Mouse (Mus musculus): ENCODE measurements around the gene Gm11020. TPM values are rescaled to one million over a fixed set of nuclear protein-coding genes. Genes with fewer than 3 reads are reported as not detected.
"Not testable (repeated sequence)": the region's sequence is repeated elsewhere in the genome, so short reads cannot be mapped to it uniquely, and the experiment has no call there.

Gene Gm11020
- not detected in 2 replicates for polyA plus RNA-seq (2016; fragmentation: Nextera tagmentation; extraction: Ambion mirVana)

DNA sequence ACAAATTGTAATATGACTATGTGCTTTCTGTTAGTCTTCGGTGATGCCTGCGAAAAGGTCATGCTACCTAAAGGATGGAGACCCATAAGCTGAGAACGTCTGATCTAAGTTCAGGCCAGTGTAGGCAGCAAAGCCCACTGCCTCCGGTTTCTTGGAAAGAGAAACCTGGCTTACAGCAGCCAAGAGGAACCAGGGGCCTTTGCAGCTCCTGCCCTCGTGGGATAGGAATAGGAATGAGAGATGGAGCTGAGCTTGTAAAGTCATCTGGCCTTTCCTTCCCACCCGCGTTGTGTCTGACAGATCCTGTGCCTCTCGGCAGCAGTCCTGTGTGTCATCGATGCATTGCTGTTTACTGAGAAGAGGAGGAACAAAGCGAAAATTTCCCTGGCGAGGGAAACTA, at the start of gene Gm11020:
Gene Gm11020, plus strand, starts transcription at position 301 of the 400 bp plus-strand sequence.
- WGBS = 90% methylated on average over 11 of the region's 11 CpGs

DNA sequence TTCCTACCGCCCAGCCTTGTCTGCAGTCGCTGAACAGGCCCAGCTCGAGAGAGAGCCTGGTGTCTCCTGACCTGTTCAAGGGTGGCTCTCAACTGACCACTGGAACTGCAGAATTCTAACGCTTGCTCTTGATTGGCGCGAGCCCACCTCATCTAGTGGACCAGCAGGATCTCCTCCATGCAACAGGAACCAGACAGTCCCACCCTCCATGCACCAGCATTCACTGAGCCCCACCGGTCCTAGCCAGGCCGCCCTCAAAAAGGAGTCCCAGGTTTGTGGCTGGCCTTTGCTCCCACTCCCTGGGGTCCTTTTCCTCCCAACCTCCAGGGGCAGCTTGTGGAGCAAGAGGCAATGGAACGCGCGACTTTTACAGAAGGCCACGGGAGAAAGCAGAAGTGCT, 28.3 kb upstream of the Gm11020 start, which contains the start of gene Cmtm2a:
Gene Cmtm2a, minus strand, starts transcription at position 101 of the 400 bp plus-strand sequence.
- not testable (repeated sequence) for DNase-seq (ENCODE audit: low spot score); H3K27me3 ChIP-seq (ENCODE audit: insufficient read depth, poor library complexity, severe bottlenecking); H3K27ac ChIP-seq; H3K36me3 ChIP-seq; H3K9me3 ChIP-seq; H3K4me1 ChIP-seq (replicated peaks); H3K4me3 ChIP-seq
- WGBS = 86% methylated on average over 12 of the region's 12 CpGs

More for the DNA sequence above, at the start of gene Gm11020:
- H3K4me1 ChIP-seq (replicated peaks); H3K4me3 ChIP-seq; H3K27ac ChIP-seq; H3K9me3 ChIP-seq; DNase-seq (ENCODE audit: low spot score); H3K36me3 ChIP-seq; H3K27me3 ChIP-seq (ENCODE audit: insufficient read depth, poor library complexity, severe bottlenecking): not testable (repeated sequence)

DNA sequence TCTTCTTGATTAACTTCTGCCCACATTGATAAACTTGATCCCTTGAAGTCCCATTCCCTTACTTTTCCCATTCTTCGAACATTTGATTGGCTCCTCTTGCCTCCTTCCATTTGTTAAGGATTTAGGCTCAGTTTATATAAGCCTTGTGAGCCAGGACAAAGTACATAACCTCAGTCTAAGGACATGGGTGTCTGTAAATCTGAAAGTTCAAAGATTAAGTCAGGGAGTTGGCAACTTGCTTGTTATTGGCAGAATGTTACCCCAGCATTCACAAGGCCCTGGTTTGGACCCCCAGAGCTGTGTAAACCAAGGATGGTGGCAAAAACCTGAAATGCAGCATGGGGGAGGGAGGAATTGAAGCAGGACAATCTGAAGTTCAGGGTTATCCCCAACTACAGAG, 27.0 kb upstream of the Gm11020 start:
- WGBS = 94% methylated on average over 1 of the region's 1 CpGs
- H3K27me3 ChIP-seq (ENCODE audit: insufficient read depth, poor library complexity, severe bottlenecking) = no peaks in the 10 kb centered on the region

DNA sequence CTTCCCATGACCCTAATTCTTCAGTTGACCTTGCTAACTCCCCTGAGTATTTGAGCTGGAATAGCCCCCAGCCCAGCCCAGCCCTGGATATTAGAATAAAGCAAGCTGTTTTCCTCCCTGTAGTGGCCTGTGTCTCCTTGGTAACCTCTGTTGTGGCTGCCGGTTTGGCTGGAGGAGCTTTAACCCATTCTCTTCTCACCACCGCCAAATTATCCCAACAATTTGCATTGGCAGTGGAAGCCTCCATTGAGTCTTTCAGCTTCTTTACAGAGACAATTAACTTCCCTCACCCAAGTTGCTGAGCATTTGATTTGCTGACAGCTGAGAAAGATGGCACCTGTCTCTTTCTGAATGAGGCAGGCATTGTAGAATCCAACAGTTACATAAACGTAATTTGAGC, 19.8 kb upstream of the Gm11020 start:
- H3K27ac ChIP-seq; H3K27me3 ChIP-seq (ENCODE audit: insufficient read depth, poor library complexity, severe bottlenecking); H3K4me3 ChIP-seq; H3K9me3 ChIP-seq; H3K36me3 ChIP-seq: not testable (repeated sequence)
- WGBS = 9% methylated on average over 3 of the region's 3 CpGs
- peak; percentile 64 for DNase-seq (ENCODE audit: low spot score)
- peaks cover 20% of the 10 kb centered on the region for H3K4me1 ChIP-seq (replicated peaks)

More for the DNA sequence above, 27.0 kb upstream of the Gm11020 start:
- Histone ChIP-seq H3K27ac (no peak overlapping the region), H3K4me1 (replicated peaks) (no peaks in the 10 kb centered on the region; the same call in 1 of the 2 replicates), H3K4me3 (no peak overlapping the region), H3K9me3 (no peaks in the 10 kb centered on the region), H3K36me3 (no peaks in the 10 kb centered on the region)
- DNase-seq (ENCODE audit: low spot score) = no peak

DNA sequence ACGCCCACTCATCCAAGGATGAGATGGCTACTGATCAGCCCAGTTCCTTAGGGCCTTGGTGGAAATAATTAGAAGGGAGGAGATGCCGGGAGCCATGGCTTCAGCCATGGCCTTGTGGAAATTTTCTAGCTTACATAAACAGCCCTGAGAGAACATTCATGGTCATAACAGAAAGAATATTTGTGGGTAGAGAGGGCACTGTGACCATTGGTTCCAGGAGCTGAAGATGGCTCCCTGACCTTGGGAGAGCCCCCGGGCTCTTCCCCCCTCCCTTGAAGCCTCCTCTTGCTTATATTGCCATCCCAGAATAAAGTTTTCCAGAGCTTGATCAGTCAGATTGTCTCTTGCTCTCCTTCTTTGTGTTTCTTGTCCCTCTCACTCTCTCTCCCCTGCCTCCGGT, 18.8 kb upstream of the Gm11020 start:
- not testable (repeated sequence) for H3K27me3 ChIP-seq (ENCODE audit: insufficient read depth, poor library complexity, severe bottlenecking); H3K27ac ChIP-seq; DNase-seq (ENCODE audit: low spot score); H3K36me3 ChIP-seq; H3K4me3 ChIP-seq; H3K9me3 ChIP-seq
- WGBS = 84% methylated on average over 4 of the region's 4 CpGs
- peaks cover 20% of the 10 kb centered on the region for H3K4me1 ChIP-seq (replicated peaks)

DNA sequence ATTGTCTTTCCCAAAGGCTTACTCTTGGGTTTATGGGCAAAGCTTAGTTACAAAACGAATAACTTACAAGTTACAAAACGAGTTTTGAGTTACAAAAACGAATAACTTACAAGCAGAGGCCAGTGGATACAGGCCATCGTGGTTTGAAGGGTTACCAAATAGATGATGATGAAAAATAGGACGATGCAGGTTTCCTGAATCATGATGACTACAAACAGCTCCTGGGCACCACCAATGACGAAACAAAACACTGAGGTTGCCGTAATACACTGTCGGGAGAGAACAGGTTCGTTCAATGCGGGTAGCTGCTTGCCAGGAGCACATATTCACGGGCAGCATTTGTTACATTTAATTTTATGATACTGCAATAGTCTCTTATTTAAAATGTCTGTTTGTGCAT, 16.4 kb upstream of the Gm11020 start:
- Histone ChIP-seq H3K36me3 (no peaks in the 10 kb centered on the region), H3K9me3 (no peaks in the 10 kb centered on the region), H3K4me3 (no peak overlapping the region), H3K27ac (no peak overlapping the region), H3K4me1 (replicated peaks) (peaks cover 20% of the 10 kb centered on the region), H3K27me3 (ENCODE audit: insufficient read depth, poor library complexity, severe bottlenecking) (no peaks in the 10 kb centered on the region)
- 90% methylated on average over 11 of the region's 11 CpGs for WGBS
- no peak for DNase-seq (ENCODE audit: low spot score)

DNA sequence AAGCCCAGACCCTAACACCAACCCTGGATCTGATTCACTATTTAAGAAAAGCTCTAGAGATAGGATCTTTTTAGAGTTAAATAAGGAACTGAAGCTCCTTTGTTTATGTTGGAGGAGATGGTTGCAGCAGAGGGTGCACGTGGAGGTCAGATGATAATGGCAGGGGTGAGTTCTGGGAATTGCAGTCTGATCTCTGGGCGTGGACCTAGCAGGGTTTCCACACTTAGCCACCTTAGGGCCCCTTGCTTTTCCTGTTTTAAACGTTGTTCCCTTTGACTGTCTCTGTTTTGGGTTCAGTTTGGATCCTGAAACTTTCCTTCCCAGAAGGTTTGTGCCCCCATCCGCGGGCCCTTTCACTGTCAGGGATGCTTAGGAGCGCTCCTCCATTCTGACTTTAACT, 13.0 kb upstream of the Gm11020 start:
- H3K27ac ChIP-seq; H3K9me3 ChIP-seq; DNase-seq (ENCODE audit: low spot score); H3K27me3 ChIP-seq (ENCODE audit: insufficient read depth, poor library complexity, severe bottlenecking); H3K4me1 ChIP-seq (replicated peaks); H3K4me3 ChIP-seq; H3K36me3 ChIP-seq: not testable (repeated sequence)
- 70% methylated on average over 6 of the region's 6 CpGs for WGBS

DNA sequence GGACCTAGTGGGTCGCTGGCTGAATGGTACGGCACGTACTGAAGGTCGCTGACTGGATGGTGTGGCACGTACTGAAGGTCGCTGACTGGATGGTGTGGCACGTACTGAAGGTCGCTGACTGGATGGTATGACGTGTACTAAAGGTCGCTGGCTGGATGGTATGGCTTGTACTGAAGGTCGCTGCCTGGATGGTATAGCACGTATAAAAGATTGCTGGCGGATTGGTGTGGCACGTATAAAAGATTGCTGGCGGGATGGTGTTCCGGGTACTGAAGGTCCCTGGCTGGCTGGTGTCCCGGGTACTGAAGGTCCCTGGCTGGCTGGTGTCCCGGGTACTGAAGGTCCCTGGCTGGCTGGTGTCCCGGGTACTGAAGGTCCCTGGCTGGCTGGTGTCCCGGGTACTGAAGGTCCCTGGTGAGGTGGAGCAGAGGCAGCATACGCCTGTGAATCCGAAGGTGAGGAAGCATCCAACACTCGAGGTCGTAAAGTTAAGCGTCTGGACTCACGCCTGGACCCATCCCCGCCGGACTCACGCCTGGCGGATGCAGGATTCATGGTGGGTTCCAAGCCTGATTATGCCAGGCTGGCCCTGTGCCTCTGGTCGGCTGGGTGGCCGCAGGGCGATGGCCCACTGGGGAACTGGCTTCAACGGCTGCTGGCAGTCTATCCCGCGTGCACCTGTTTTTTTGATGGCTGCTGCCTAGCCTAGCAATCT, 11.8 kb upstream of the Gm11020 start, which contains the start of the genes Gm45711 and Cmtm1:
Gene Gm45711, minus strand, starts transcription at position 641 of the 715 bp plus-strand sequence.
Gene Cmtm1, minus strand, starts transcription at position 705 of the 715 bp plus-strand sequence.
- H3K4me1 ChIP-seq (replicated peaks); H3K27me3 ChIP-seq (ENCODE audit: insufficient read depth, poor library complexity, severe bottlenecking); H3K9me3 ChIP-seq; H3K36me3 ChIP-seq; H3K4me3 ChIP-seq; DNase-seq (ENCODE audit: low spot score); H3K27ac ChIP-seq: not testable (repeated sequence)
- WGBS = 89% methylated on average over 36 of the region's 36 CpGs

DNA sequence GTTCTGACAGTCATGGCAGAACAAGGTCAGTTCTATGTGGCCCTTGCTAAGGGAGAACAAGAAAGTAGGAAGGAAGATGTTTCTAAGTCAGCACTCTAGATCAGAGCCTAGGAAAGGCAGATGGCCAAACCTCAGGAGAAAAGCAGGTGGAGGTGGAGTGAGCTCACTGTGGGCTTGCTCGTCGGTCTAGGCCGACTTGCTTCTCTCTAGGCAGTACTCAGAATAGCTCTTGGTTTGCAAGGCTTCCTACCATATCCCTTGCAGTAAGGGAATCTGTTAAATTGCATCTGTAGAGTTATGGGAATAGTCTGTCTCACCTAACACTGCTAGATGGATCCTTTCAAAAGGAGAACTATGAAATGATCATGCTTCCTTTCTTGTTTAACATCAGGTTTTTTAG, 9.3 kb upstream of the Gm11020 start:
- H3K27ac ChIP-seq; H3K27me3 ChIP-seq (ENCODE audit: insufficient read depth, poor library complexity, severe bottlenecking); H3K36me3 ChIP-seq; H3K4me3 ChIP-seq; DNase-seq (ENCODE audit: low spot score); H3K9me3 ChIP-seq; H3K4me1 ChIP-seq (replicated peaks): not testable (repeated sequence)
- 95% methylated on average over 3 of the region's 3 CpGs for WGBS

DNA sequence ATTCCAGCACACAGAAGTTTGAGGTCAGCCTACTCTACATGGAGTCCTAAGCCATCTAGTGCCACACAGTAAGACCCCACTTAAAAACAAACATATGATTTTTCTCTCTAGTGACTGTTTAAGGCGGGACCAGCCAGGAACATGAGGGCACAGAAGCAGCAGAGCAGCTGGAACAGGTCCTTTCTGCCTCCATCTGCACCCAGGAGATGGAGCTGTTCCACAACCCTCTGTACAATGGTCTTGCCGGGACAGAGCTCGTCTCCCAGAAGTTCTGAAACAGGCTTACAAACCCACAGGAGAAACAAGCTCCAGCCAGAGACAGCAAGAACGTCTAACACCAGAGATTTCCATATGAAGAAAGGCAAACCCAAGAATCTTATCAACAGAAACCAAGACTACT, 8.1 kb upstream of the Gm11020 start:
- Histone ChIP-seq H3K4me1 (replicated peaks) (no peaks in the 10 kb centered on the region), H3K27me3 (ENCODE audit: insufficient read depth, poor library complexity, severe bottlenecking) (no peaks in the 10 kb centered on the region), H3K27ac (no peak overlapping the region), H3K4me3 (no peak overlapping the region), H3K9me3 (no peaks in the 10 kb centered on the region), H3K36me3 (no peaks in the 10 kb centered on the region)
- no peak for DNase-seq (ENCODE audit: low spot score)
- WGBS = 70% methylated on average over 4 of the region's 4 CpGs

DNA sequence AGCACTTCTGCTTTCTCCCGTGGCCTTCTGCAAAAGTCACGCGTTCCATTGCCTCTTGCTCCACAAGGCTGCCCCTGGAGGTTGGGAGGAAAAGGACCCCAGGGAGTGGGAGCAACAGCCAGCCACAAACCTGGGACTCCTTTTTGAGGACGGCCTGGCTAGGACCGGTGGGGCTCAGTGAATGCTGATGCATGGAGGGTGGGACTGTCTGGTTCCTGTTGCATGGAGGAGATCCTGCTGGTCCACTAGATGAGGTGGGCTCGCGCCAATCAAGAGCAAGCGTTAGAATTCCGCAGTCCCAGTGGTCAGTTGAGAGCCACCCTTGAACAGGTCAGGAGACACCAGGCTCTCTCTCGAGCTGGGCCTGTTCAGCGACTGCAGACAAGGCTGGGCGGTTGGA, 563 bp downstream of the Gm11020 start, which contains the start of gene Cmtm2b:
Gene Cmtm2b, plus strand, starts transcription at position 301 of the 400 bp plus-strand sequence.
- 87% methylated on average over 12 of the region's 12 CpGs for WGBS
- H3K9me3 ChIP-seq; H3K36me3 ChIP-seq; DNase-seq (ENCODE audit: low spot score); H3K4me3 ChIP-seq; H3K27me3 ChIP-seq (ENCODE audit: insufficient read depth, poor library complexity, severe bottlenecking); H3K4me1 ChIP-seq (replicated peaks); H3K27ac ChIP-seq: not testable (repeated sequence)

DNA sequence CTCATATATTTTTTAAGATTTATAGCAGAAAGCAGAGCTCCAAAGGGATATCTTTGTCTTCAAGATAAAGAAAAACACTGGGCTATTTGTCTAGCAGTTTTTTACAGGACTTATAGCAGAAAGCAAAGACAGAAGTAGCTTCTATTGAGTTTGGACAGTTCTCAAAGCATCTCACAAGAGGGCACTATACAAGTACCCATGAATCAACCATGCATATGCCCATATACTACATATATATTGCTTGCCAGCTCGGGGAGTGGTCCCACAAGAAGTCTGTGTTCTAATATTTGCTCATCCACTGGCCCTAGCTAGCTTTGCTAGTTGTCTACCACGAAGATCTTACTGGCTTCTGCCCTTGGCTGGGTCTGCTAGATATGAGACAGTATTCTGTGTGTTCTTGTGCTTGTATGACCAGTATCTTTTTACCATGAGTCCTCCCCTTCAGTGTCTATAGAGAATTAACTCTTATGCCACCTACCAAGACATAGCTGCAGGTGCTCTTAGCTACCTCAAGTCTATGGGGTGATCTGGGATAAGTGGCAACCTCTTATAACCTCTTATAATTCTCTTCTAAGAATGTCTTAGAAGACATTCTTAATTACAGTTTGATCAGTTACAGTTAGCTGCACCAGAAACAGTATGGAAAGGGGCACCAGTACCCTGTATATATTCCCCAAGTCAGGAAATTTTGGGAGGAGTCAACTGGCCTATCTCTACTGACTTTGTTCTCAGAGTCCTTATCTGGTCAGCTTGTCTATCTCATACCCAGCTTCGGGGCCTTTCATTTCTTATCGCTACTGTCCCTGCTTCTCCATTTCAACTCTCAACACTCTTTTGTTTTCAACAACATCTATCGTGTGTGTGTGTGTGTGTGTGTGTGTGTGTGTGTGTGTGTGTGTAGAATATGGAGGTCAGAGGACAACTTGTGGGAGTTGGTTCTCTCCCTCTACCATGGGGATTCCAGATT, 11.6 kb downstream of the Gm11020 start:
- Histone ChIP-seq H3K36me3 (no peaks in the 10 kb centered on the region), H3K9me3 (no peaks in the 10 kb centered on the region), H3K27me3 (ENCODE audit: insufficient read depth, poor library complexity, severe bottlenecking) (no peaks in the 10 kb centered on the region), H3K4me1 (replicated peaks) (no peaks in the 10 kb centered on the region), H3K27ac (no peak overlapping the region), H3K4me3 (no peak overlapping the region)
- DNase-seq (ENCODE audit: low spot score) = no peak
- WGBS = 78% methylated on average over 5 of the region's 5 CpGs

DNA sequence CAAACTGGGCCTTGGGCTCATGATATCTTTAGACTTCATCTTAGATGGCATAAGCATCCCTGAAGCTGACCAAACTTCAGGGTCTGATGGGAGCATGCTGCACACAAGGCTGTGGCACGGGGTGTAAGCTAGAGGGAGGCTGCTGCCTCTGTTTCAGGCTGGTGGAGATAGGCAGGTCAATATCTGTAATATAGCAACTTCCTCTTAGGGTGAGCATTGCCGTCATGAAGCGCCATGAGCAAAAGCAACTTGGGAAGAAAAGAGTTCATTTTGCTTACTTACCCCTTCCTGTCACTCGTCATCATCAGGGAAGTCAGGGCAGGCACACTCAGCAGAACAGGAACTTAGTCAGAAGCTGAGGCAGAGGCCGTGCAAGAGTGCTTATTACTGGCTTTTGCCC, 12.4 kb downstream of the Gm11020 start:
- 80% methylated on average over 5 of the region's 5 CpGs for WGBS
- no peaks in the 10 kb centered on the region for H3K4me1 ChIP-seq (replicated peaks)
- H3K4me3 ChIP-seq = no peak overlapping the region
- DNase-seq (ENCODE audit: low spot score) = no peak
- no peaks in the 10 kb centered on the region for H3K27me3 ChIP-seq (ENCODE audit: insufficient read depth, poor library complexity, severe bottlenecking)
- H3K36me3 ChIP-seq = no peaks in the 10 kb centered on the region
- no peak overlapping the region for H3K27ac ChIP-seq
- H3K9me3 ChIP-seq = no peaks in the 10 kb centered on the region
